Mouse (Mus musculus): ENCODE data around the gene Dnah2. TPM values are rescaled to one million over a fixed set of nuclear protein-coding genes. Genes with fewer than 3 reads are reported as not detected.

Dnah2 gene
- total RNA-seq, 2 experiments from 2014 or later, result 3.5 to 8.0 TPM

DNA sequence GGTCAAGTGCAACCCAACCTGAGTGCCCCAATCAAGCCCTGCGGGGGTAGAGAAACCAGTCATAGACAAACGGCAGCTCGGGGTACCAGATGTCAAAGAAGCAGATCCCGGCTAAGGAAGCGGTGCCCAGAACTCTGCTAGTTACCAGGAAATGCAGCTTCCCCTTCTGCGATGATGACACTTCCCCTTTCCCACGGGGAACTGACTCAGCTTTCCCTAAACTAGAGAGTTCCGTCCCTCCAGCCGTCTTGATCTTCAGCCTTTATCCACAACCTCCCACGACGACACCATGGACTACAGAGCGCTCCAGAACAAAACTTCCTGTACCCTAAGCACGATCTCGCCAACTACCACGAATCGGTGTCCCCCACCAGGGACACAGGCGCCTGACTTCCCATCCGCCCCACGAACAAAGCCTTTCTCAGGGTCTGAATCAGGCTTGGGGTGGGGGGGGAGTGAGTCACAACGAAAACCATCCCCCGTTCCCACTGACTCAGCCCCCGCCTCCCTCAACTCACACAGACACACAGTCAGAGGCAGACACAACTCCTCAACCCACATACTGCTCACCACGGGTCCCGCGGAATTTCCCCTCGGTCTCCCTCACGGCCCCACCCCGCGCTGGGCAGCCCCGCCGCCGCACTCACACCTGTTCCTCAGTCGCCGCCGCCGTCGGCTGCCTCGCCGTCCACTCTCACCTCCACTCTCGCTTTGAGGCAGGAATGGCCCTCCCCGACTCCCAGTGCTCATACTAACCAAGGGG, 138.4 kb downstream of the Dnah2 start:
- DNase-seq (ENCODE audit: extremely low spot score in 1 of 2, low spot score in 1 of 2), result peak; percentile 38 to 47

DNA sequence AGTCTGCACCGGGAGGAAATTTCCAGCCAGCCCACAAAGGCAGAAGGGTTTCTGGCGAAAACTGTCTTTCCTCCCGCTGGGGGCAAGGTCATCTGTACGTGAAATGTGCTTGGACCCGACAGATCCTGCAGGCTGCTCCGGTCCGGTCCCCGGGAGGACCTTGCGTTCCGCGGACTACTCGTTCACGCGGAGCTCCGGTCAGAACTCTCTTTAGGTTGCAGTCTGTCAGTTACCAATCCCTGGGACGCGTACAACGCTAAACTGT, 138.9 kb downstream of the Dnah2 start:
- no peak for DNase-seq (ENCODE audit: extremely low spot score in 1 of 2, low spot score in 1 of 2)

DNA sequence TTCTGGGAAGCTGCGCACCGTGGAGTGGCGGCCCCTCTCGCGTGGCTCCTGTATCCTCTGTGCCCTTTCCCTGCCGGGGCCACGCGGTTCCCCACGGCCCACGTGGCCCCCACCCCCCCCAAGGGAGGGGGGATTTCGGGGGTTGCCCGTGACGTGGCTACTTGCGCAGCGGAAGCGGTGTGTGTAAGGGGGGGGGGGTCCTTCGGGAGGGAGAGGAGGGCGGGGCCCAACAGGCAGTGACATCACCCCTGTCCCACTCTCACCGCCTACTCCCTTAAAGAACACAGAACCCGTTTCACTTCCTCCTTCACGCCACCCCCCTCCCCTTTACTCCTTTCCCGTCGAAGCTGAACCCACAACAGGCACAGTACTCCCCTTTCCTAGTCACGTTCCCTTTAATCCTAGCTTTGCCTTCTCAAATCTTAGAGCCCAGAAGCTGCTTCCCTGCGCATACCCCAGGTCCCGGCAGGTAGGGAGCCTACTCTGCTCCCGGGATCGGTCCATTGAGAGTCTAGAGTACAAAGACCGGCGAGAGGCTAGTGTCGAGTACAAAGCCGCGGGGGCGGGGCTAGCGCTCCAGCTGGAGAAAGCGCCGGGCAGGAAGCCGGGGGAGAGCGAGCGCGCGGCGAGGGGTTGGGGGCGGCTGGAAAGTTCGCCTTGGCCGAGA, 139.4 kb downstream of the Dnah2 start:
- peak; percentile 67 to 69 for DNase-seq (ENCODE audit: extremely low spot score in 1 of 2, low spot score in 1 of 2)

DNA sequence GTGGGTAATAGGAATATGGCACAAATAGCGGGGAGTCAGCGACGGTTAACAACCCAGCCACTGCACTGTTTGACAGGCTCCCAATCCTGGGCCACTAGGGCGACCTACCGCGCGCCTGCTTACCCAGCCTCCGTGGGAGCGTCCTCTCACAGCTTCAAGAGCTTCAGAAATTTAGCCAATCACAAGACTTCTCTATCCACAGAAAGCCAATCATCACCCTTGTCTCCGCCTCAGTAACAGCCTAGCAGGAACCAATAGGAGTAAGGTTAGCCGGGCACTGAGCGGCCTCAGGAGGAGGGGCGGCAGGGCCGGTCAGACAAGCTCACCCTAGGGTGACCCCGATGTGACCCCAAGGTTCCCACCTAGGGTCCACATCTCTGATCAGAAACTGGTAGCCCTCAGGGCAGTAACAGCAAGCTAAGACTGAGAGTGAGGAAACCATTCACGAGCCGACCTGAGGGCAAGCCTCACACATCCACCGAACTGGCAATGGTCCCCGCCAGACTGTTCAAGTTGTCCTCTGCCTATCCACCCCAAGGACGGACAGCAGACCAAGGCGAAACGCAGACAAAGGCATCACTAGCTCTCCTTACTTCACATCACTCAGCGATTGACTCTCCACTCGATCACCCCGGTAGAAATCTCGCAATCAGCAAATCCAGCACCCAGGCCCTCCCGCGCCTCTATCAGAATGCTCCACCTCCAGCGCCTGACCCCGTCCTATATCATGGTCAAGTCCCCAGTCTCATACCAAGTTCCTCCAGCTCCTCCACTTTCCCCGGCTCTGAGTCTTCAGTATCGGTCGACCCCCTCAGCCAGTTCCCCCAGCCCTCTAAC, 140.2 kb downstream of the Dnah2 start:
- DNase-seq (ENCODE audit: extremely low spot score in 1 of 2, low spot score in 1 of 2), result peak; percentile 58 to 61

DNA sequence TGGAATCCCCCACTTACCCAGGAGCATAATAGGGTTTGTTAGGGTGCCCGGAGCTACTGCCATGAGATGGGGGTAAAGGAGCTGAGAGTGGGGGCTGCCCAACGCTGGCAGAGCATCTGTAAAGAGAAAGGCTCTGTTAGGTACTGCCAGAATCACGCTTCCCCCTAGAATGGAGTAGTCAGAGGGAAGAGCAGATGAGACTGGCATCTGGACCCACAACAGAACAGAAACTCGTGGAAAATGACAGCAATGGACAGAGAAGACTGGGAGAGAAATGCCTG, 141.2 kb downstream of the Dnah2 start:
- no peak for DNase-seq (ENCODE audit: extremely low spot score in 1 of 2, low spot score in 1 of 2)

DNA sequence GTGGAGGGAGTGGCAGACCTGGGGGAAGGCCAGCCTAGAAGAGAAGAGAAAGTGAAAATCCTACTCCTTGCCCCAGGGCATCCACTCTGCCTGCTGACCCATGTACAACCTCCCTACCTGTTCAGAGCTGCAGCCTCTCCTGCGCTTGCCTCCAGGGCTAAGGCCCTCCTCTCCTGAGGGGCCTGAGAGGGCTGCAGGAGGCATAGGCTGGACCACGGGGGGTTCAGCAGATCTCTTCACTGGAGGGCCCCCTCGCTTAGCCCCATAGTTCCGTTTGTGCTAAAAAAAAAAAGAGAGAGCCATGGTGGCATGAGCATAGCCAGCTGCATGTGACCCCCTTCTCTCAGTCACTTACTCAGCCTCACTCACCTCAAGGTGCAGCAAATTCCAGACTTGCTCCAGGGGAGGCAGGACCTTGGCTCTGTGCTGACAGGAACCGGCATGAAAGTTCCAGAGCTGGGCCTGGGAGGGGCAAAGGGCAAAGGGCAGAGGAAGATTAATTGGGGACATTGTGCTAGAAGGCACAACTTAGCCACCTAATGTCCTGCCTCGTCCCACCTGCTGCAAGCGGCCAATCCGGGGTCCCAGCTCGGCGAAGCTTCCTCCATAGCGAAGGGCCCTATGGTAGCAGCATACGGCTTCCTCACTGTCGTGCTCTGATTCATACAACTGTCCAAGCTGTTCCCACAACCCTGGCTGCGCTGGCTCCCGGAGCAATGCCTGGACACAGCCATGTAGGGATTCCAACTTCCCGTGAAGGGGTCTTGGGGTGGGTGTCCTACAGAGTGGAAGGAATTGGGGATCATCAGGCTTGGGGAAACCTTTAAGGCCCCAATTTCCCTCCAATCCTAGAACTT, 141.8 kb downstream of the Dnah2 start:
- no peak for DNase-seq (ENCODE audit: extremely low spot score in 1 of 2, low spot score in 1 of 2)

DNA sequence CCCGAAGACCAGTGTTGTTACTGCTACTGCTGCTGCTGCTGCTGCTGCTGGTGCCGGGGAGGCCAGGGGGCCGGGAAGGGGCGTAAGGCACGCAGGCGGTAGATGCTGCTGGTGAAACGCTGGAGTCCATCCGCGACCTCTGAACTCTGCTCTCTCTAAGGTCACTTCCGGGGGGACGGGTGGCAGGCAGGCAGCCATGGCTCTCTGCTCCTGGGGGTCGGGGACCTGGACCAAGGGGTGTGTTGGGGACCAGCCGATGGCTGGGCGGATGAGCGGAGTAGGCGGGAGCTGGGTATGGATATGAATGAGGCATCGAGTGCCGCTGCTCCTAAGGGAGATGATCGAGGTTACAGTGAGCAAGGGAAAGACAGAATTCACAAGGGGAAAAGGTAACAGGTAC, 142.6 kb downstream of the Dnah2 start:
- no peak for DNase-seq (ENCODE audit: extremely low spot score in 1 of 2, low spot score in 1 of 2)

DNA sequence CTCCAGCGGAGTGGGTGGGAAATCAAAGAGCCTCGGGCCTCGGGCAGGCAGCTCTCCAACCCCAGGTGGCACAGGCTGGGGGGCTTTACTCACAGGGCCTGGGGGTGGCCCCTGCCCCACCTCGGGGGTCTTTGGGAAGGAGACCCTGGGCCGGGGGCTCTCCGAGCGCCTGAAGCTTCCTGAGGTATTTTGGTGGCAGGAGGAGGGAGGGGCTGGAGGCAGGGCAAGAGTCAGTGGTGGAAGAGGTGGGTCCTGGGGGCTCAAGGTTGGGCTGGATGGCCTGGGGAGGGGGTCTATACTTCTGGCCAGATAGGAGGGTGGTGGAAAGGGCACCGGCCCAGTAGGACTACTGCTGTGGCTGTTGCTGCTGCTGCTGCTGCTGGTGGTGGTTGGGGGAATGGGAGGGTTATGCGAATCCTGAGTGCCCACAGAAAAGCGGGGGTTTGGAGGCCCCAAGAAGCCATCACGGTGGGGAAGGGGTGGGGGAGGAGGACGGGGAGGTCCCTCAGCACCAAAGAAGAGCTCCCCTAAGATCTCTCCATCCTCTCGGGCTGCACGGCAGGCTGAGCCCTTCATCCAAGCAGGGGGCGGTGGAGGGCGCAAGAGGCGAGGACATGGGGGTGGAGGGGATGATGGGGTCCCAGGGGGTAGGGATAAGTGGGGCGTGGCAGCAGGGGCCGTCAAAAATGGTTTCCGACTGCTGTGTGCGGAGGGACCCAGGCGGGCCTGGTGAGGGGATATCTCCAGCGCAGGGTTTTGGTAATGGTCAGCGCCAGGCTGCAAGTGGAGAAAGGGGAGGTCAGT, 143.3 kb downstream of the Dnah2 start:
- no peak for DNase-seq (ENCODE audit: extremely low spot score in 1 of 2, low spot score in 1 of 2)

DNA sequence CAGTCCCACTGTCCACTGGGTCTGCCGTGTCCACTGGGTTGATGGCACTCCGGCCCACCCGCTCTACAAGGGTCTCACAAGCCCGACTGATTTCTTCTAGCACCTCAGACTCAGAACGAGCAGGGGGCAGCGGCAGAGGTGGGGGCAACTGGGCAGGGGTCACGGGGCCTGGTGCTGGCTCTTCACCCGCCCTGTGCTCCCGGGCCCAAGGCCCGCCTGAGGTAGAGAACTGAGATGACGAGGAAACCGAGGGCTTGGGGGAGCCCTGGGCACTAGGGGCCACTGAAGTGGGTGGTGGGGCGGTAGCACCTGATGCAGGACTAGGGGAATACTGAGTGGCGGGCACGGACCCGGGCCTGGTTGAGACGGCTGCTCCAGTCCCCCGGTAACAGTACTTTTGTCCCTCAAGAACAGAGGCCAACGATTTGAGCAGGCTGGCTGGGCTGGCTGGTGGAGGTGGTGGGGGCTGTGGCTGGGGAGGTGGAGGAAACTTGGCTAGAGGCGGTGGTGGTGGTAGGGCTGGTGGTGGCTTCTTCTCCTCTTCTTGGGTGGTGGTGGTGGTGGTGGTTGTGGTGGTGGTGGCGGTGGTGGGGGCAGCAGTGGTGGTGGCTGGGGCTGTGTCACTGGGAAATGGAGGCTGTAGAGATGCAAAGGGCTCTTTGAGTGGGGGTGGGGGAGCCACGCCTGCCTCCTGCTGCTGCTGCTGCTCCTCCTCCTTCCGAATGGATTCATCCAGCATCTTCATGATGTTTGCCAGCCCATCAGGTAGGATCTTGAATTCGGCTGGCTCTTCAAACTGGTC, 144.1 kb downstream of the Dnah2 start:
- DNase-seq (ENCODE audit: extremely low spot score in 1 of 2, low spot score in 1 of 2), result no peak

DNA sequence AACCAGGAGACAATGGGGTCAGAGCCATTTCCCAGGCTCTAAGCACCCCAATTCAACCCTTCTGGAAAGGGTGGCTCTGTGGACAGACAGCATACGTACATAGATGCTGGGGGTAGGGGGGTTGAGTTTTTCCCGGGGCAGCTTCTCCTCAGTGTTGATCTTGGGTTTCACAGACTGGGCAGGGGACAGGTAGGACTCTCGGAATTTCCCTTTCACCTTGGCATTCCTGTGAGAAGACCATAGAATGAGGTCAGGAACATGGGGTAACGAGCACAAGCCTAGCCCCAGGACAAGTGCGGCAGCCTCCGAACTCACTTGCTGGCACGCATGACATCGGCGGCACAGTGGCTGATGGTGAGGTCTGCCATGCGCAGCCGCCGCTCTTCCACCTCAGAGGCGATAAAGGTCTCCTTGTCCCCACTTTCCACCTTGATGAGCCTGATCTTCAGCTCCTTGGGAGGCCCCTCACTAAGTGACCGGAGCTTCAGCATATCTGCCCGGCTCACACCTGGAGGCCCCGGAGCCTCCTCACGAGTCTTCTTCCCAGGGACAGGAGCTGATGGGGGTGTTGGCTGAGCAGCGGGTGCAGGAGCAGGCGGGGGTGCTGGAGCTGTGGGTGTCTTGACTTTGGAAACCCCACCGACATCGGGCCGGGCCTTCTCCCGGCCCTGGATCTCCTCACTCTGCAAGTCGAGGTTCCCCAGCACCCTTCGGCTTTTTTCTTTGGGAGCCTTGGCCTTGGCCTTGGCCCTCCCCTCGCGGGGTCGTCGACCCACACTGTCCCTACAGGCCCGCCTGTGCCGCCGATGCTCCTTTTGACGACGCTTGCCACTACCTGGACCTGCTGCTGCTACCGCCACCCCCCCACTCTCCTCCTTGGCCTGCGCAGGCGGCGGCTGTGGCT, 145.0 kb downstream of the Dnah2 start:
- DNase-seq (ENCODE audit: extremely low spot score in 1 of 2, low spot score in 1 of 2), result peak in 1 of 2 experiments; percentile 8

DNA sequence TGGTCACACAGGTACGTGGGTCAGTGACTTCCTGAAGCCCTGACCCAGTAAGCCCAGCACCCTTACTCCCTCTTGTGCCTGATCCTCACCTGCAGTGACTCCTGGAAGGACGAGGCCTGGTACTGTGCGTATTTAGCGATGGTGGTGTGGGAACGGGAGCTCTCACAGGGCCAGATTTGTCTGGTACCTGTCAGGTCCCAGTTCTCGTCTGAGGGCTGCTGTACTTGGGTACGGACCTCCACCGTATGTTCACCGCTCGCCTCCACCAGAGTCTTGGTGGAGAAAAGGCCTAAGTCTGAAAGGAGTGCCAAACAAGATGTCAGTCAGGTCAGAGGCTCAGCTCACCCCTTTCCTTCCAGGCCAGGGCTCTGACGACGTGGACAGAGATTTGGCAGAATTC, 146.9 kb downstream of the Dnah2 start:
- DNase-seq (ENCODE audit: extremely low spot score in 1 of 2, low spot score in 1 of 2), result peak in 1 of 2 experiments; percentile 7

DNA sequence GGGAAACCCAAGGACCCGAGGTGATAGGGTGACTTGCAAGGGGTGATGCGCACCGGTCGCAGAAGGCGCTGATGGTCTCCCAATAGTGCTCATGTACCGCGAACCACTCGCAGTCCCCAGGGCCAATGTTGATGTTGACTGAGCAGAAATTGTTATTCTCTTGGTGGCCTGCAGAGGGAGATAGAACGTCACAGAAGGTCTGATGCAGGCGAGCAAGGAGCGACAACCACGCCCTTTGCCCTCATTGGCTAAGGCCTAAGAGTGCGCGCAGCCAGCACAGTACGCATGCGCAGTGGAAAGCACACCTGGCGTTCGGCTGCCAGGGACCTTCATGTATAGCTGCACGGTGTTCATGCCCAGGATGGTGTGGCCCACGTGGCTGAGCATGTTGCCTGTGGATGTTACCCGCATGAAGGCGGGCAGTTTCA, 147.7 kb downstream of the Dnah2 start:
- DNase-seq (ENCODE audit: extremely low spot score in 1 of 2, low spot score in 1 of 2), result peak; percentile 68 to 77

DNA sequence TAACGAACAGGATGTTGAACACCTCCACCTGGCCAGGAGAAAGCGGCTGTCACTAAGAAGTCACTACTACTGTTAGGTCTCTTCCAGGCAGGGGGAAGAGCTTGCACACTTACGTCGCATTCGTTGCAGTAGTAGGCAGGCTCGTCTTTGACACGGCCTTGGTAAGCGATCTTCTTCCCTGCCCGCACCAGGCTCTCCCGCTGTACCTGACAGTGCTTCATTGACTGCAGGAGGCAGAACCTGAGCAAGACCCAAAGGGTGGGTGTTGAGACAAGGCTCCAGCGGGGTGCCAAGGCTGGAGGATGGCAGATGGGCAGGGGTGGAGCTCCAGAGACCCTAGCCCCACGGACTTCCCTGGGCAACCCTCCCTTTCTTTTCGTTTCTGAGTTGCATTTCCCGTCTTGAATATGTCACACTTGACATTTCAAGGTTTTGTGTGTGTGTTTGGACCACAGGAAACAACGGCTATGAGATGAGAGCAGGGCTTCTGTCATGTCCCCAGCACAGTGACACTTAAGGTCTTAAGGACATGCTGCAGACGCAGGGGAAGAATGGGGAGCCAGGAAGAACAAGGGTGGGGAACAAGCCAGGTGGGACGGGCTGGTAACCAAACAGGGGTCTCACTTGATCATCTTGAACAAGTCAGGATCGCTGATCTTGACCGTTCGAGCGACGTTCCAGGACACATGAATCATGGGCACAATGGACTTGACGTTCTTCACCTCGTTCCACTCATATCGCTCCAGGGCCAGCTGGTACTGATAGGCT, 148.6 kb downstream of the Dnah2 start:
- peak in 1 of 2 experiments; percentile 14 for DNase-seq (ENCODE audit: extremely low spot score in 1 of 2, low spot score in 1 of 2)

DNA sequence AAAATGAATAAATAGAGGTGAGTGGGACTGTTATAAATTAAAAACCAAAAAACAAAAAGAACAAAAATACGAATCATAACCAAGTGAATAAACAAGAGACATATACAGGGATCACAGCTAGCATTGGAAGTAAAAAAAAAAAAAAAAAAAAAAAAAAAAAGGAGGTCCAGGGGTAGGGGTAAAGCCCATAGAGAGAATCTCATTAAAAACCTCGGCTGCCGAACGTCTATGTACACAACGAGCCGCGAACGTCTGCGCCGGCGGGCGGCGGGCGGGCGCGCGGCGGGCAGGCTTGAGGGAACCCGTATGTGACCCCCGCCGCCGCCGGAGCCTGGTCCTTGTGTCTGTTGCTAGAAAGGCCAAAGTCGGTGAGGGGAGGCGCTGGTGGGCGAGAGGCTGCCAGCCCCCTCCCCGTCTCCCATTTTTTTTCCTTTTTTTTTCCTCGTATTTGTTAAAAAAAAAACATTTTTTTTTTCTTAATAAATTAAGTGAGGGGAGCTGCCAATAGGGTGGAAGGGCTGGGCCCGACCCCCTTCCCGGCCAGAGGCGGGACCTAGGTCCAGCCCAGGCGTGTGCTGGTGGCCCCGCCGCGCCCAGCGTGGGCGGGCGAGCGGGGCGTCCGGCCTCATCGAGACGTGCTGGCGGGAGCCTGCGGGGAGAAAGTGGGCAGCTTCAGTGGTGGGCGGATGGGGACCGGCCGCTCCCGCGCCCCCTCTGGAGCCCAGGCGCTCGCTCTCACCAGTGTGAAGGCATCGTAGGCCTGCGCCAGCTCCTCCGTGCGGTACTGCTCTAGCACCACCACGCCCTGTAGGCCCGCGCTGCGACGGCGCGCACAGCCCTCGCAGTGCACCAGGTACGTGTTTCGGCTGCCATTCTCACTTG, 149.5 kb downstream of the Dnah2 start:
- peak in 1 of 2 experiments; percentile 21 for DNase-seq (ENCODE audit: extremely low spot score in 1 of 2, low spot score in 1 of 2)

DNA sequence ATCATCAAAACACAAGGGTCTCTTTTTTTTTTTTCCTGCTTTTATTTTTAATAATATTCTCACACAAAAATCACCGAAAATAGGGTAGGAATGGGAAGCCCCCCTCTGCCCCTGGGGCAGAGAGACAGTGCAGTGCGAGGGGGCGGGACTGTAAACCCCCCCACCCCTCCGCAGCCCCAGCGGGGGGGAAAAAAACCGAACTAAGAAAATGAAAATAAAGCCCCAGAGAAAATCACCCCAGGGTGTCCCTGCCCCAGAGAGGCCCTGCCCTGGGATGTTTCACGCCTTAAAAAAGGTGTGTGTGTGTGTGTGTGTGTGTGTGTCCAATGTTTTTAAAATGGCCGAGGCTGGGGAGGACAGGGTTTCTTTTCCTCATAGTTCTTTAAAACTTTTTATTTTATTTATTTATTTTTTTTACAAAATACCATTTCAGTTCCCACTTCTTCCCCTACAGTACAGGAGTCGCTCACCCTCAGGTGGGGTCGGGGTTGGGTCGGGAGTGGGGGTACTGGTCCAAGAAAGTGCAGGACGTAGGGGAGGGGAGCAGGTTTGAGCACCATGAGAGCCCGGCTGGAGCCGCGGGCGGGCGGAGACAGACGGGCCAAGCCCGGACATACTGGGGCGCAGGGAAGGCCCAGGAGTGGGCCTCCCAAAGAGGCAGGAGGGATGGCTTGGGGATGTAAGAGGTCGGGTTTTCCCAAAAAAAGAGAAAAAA, 150.3 kb downstream of the Dnah2 start:
- no peak for DNase-seq (ENCODE audit: extremely low spot score in 1 of 2, low spot score in 1 of 2)

DNA sequence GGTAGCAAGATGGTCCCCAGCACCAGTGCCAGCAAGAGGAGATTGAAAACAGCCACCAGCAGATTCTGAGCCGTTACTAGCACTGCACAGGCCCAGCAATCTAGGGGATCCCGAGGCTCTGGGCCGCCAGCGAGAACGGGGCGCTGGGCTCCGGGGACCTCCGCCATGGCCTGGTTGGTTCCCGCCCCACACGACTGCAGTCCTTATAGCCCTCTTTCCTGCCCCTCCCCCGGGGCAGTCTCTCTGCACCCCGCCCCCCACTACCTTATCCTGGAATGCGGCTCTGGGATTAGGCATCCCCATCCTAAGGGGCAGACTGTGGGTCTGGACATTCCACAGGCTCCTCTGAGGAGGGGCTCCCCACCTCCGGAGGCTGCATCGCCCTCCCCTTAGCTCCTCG, 150.9 kb downstream of the Dnah2 start, which contains the start of gene Tmem88:
TSS of gene Tmem88 (minus strand) at position 176 of the 400 bp plus-strand sequence.
- no peak for DNase-seq (ENCODE audit: extremely low spot score in 1 of 2, low spot score in 1 of 2)
